Mouse (Mus musculus) spleen, postnatal 4 days (tissue): ENCODE results near the gene Tpp2.
"Not testable (repeated sequence)": the region's sequence is repeated elsewhere in the genome, so short reads cannot be mapped to it uniquely, and the experiment has no call there.

Experiments used
- DNase-seq, 2 experiments: peaks; one replicate each; pipeline ENCODE4 v3.0.0; 2022; ENCODE audit warnings: low spot score in 2 of 2

The Tpp2 gene

DNA sequence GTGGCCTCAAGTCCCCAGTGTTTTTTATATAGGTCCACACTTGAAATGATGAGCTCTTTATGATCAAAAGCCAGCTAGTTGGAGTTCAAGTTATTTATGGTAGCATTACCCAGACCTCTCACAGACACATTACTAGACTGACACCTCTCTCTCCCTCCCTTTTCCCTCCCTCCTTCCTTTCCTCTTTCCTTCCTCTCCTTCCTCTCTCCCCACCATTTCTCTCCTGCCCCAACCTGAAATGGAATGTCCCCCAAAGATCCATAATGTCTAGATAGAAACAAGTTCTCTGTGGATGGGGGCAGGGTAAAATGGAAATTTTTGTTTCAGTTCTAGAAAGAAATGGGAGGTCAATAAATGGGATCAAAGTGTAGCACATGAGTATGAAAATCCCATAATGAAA, 86.5 kb downstream of the Tpp2 start, which contains the start of gene Mettl21c:
Gene Mettl21c (minus strand): TSS at position 101 of the 400 bp plus-strand sequence.
- no peak for DNase-seq

DNA sequence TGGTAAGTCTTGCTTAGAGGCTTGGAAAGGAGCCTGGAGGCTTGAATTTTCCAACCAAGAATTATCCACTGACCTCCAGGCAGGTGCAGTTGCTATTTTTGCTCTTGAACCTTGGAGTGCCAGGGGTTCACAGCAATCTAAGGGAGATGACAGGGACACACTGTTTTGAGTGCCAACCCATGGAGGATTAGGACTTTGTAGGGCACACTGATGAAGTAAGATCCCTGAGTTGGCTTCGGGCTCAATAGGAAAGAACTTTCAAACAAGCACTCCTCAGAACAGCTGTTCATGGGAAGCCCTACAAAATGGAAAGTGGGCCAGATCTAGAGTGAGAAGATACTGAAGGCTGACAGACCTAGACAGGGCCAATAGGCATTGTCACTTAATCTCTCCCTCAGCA, 89.2 kb downstream of the Tpp2 start:
- DNase-seq: no peak

DNA sequence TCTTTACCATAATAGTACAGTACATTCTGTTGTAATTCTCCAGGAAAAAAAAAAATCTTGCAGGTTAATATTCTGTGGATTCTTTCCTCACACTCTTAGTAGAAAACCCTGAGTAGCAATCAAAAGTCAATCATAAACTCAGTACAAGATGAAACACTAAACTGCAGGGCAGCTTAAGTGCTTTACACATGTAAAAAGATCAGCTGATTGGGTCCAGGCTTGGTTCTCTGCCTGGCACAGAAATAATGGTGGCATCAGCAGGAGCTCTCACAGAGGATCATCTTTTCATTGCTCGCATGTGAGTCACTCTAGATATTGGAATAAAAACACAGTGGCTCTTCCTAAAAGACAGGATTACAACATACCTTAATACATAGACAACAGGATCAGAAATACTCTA, 94.2 kb downstream of the Tpp2 start:
- no peak for DNase-seq

DNA sequence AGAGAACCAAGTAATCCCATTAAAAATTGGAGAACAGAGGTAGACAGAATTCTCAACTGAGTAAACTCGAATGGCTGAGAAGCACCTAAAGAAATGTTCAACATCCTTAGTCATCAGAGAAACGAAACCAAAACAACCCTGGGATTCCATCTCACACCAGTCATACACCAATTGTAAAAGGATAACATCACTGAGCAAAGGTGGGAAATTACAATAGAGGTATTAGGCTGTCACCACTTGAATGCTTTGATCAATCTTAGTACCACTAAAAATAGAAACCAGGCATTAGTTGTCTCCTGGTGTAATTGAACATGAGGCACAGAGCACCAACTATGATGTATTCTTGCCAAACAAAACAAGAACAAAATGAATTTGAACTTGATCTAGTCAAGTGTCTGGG, 98.8 kb downstream of the Tpp2 start:
- DNase-seq: no peak

DNA sequence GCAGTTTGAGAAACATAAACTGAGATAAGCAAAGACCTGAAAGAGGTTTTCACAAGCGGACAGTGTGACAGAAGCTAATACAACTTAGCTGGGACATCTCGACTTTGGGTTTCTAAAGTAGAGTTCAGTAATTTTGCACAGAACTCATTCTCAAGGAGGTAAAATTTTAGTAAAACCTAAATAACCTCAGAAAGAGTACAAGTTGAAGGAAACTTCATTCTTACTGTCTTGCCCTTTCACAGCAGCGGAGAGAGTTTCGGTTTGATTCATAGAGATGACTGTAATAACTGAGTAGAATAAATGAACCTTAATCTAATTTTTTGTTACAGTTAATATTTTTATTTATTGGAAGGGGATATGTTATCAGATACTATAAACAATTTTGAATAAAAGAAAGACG, 99.5 kb downstream of the Tpp2 start:
- no peak for DNase-seq

DNA sequence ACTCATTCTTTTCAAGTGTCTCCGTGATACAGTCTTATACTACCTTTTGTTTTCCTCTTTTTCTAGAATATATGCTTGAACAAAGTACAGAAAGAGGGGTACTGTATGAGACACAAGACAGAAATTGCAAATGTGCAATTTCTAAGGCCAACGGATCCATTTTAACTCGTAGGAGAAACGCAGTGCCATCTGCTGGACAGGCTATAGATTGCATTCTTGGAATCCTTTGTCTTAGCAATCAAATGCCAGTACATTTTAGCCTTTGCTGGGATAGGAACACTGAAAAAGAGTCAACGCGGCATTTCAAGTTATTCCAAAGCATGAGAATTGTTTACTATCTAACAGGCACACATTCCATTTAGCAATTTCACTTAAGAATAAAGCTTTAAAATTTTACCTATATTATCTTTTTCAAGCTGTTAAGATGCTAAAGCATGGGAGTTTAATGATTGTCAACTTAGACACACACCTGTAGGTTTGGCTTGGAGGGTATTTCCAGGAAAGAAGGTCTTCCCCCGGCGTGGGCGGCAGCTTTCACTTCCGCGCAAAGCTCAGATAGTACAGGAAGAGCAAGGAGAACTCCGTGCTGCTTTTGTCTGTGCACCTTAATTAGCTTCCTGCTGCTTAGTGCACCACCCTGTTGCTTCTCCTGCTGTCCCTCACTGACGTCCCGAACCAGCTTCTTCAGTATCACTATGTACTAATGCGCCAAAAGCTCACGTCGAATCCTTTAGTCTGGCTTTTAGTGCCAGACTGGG, 108.5 kb downstream of the Tpp2 start:
- peak; percentile 49 to 70 for DNase-seq

DNA sequence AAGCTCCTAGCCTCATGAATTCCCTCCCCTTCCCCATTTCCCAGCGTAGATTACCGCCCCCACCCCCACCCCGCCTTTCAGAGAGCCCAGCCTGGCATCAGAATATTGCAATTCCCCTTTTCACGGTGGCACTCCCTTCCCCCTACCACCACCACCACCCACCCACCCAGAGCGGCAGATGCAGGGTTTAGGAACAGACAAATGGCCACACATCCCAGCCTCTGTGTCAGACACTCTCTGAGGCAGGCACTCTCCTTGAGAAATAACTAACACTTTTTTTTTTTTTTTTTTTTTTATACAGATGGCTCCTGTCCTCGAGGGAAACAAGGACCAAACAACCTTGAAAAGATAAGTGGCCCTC, 109.1 kb downstream of the Tpp2 start:
- DNase-seq: no peak

DNA sequence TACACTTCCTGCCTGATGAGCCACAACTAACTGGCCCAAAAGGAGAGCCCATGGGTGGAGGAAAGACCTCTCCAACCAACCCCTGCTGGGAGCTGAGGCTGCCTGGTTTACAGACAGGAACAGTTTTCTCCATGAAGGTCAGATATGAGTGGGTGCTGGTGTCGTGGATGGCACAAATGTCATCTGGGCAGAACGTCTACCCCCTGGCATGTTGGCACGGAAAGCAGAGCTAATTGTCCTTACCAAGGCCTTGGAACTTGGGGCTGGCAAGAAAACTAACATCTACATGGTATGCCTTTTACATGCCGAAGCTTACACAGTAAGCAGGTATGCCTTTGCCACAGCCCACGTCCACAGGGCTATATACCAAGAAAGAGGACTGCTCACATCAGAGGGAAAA, 112.2 kb downstream of the Tpp2 start:
- DNase-seq: not testable (repeated sequence)

DNA sequence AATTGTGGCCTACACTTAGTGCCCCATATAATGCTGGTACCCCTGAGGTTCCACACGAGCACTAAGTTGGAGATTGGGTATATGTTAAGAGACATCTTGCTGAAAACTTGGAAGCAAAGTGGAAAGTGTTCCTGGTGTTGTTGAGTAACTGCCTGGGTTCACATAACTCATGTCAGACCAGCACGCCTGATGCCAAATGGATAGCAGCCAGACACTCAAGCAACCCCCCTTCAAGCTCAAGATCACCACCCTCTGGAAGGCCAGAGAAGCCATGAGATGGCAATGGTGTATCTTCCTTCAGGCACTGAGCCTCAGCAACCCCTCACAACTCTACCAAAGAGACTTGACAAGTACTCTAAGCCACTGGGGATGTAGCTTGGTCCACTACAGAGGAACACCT, 113.1 kb downstream of the Tpp2 start:
- no peak for DNase-seq
